ENCODE assay signal across 8 mouse cellular contexts in genomic region chr6:124744755-124745321, GRCm38 (mm10). TPM values are rescaled to one million over a fixed set of nuclear protein-coding genes. Genes with fewer than 3 reads are reported as not detected.
DNase-seq lines count a peak whose midpoint lies in the region; ATAC-seq and TF ChIP-seq lines count a peak whose summit lies in the region.

No protein-coding gene starts in this region.

- H3K4me3 ChIP-seq in heart, embryonic 16.5 days (ENCODE audit: low read length): peak overlapping the region; percentile 66
- peak overlapping the region in 1 of 2 experiments; percentile 9; a peak in 2 of 4 replicates for H3K4me3 ChIP-seq in MEL (ENCODE audit: control insufficient read depth in 1 of 2, insufficient read depth in 1 of 2, low read depth in 2 of 2, low read length in 2 of 2)
- peak overlapping the region; percentile 55 for H3K4me3 ChIP-seq in forebrain, embryonic 11.5 days (ENCODE audit: low read depth, low read length)
- peak overlapping the region; percentile 53 for H3K4me3 ChIP-seq in limb, embryonic 15.5 days
- H3K4me3 ChIP-seq in stomach, embryonic 15.5 days (replicated peaks): peak overlapping the region; percentile 51

- no peaks in the 10 kb centered on the region for H3K27me3 ChIP-seq in heart, embryonic 16.5 days (ENCODE audit: control insufficient read depth, insufficient read depth, low read length)
- no peaks in the 10 kb centered on the region for H3K27me3 ChIP-seq in MEL (ENCODE audit: control insufficient read depth in 1 of 2, insufficient read depth in 2 of 2, low read length in 2 of 2)
- no peaks in the 10 kb centered on the region for H3K27me3 ChIP-seq in forebrain, embryonic 11.5 days (ENCODE audit: control insufficient read depth, insufficient read depth, low read length)
- no peaks in the 10 kb centered on the region for H3K27me3 ChIP-seq in limb, embryonic 15.5 days
- no peaks in the 10 kb centered on the region for H3K27me3 ChIP-seq in stomach, embryonic 15.5 days (replicated peaks)

- no peak for TF ChIP-seq POLR2A in MEL (IDR thresholded peaks at IDR 0.05; ENCODE audit: control insufficient read depth in 1 of 2, insufficient read depth in 1 of 2, low read depth in 1 of 2, low read length in 2 of 2, poor library complexity in 1 of 2)

- no peak for TF ChIP-seq CTCF in MEL (IDR thresholded peaks at IDR 0.05 in 2 of 3, conservative IDR thresholded peaks at IDR 0.05 in 1 of 3; ENCODE audit: control insufficient read depth in 1 of 3, insufficient read depth in 1 of 3, low read depth in 2 of 3, low read length in 3 of 3, poor library complexity in 1 of 3, severe bottlenecking in 1 of 3)

- H3K36me3 ChIP-seq in heart, embryonic 16.5 days (ENCODE audit: control insufficient read depth, insufficient read depth): peaks cover 21% of the 10 kb centered on the region
- peaks cover 0 to 7% of the 10 kb centered on the region in 2 experiments; a peak in 2 of 4 replicates for H3K36me3 ChIP-seq in MEL (ENCODE audit: control insufficient read depth in 1 of 2, insufficient read depth in 2 of 2, low read length in 2 of 2)
- H3K36me3 ChIP-seq in forebrain, embryonic 11.5 days (ENCODE audit: control insufficient read depth, insufficient read depth, low read length): peaks cover 11% of the 10 kb centered on the region
- H3K36me3 ChIP-seq in limb, embryonic 15.5 days: peaks cover 59% of the 10 kb centered on the region
- peaks cover 50% of the 10 kb centered on the region for H3K36me3 ChIP-seq in stomach, embryonic 15.5 days

- H3K4me1 ChIP-seq in heart, embryonic 16.5 days (ENCODE audit: control insufficient read depth, insufficient read depth, low read length): peaks cover 17% of the 10 kb centered on the region
- peaks cover 2 to 6% of the 10 kb centered on the region in 2 experiments; a peak in 3 of 4 replicates for H3K4me1 ChIP-seq in MEL (ENCODE audit: control insufficient read depth in 1 of 2, insufficient read depth in 2 of 2, low read length in 2 of 2)
- peaks cover 17% of the 10 kb centered on the region for H3K4me1 ChIP-seq in forebrain, embryonic 11.5 days (replicated peaks; ENCODE audit: control insufficient read depth, insufficient read depth, low read length)
- H3K4me1 ChIP-seq in limb, embryonic 15.5 days: peaks cover 40% of the 10 kb centered on the region
- H3K4me1 ChIP-seq in stomach, embryonic 15.5 days: peaks cover 31% of the 10 kb centered on the region

- DNase-seq in heart, adult 8-10 months (ENCODE audit: low spot score): no peak
- DNase-seq in MEL (ENCODE audit: low read depth, low spot score): no peak
- no peak for DNase-seq in forebrain, embryonic 11.5 days (ENCODE audit: low spot score)
- DNase-seq in spleen, adult 12 weeks (ENCODE audit: low spot score): no peak
- DNase-seq in spleen, postnatal 36 days (ENCODE audit: low spot score in 2 of 2): no peak

- no peak for TF ChIP-seq EP300 in MEL (IDR thresholded peaks at IDR 0.05; ENCODE audit: low read depth in 1 of 2, low read length in 2 of 2)

- ATAC-seq in heart, embryonic 16.5 days (replicated peaks; ENCODE audit: extremely low read depth, insufficient read depth, low FRiP score): no peak
- no peak; the same call in 1 of the 2 replicates for ATAC-seq in forebrain, embryonic 11.5 days (replicated peaks; ENCODE audit: low FRiP score)
- ATAC-seq in limb, embryonic 15.5 days (ENCODE audit: insufficient number of reproducible peaks, low FRiP score, low TSS enrichment, low read depth): no peak
- no peak for ATAC-seq in stomach, embryonic 15.5 days (ENCODE audit: insufficient read depth, low FRiP score, low read depth)

- TF ChIP-seq RAD21 in MEL (IDR thresholded peaks at IDR 0.05; ENCODE audit: low read depth, low read length): no peak

- peak overlapping the region; percentile 68 for H3K9ac ChIP-seq in heart, embryonic 16.5 days (ENCODE audit: low read length)
- H3K9ac ChIP-seq in MEL (ENCODE audit: control insufficient read depth, low read depth, low read length, poor library complexity, severe bottlenecking): peak overlapping the region; percentile 46
- H3K9ac ChIP-seq in forebrain, embryonic 11.5 days (ENCODE audit: low read length): peak overlapping the region; percentile 44
- H3K9ac ChIP-seq in limb, embryonic 15.5 days: no peak overlapping the region
- no peak overlapping the region for H3K9ac ChIP-seq in stomach, embryonic 15.5 days

- H3K79me2 ChIP-seq in MEL (ENCODE audit: control insufficient read depth, insufficient read depth, low read length, poor library complexity): peaks cover 1% of the 10 kb centered on the region; the same call in 1 of the 2 replicates

- 64% methylated on average over 26 of the region's 26 CpGs for WGBS in heart, embryonic 16.5 days
- 75% methylated on average over 26 of the region's 26 CpGs for WGBS in forebrain, embryonic 11.5 days
- WGBS in limb, embryonic 15.5 days: 64% methylated on average over 26 of the region's 26 CpGs
- 67% methylated on average over 26 of the region's 26 CpGs for WGBS in stomach, embryonic 15.5 days

- peak overlapping the region; percentile 94 for H3K4me2 ChIP-seq in heart, embryonic 16.5 days (ENCODE audit: low read depth, low read length)
- peak overlapping the region; percentile 98 for H3K4me2 ChIP-seq in forebrain, embryonic 11.5 days (ENCODE audit: low read depth, low read length, severe bottlenecking)
- peak overlapping the region; percentile 94 for H3K4me2 ChIP-seq in limb, embryonic 15.5 days
- H3K4me2 ChIP-seq in stomach, embryonic 15.5 days: peak overlapping the region; percentile 94

- peak overlapping the region; percentile 54; the same call in 1 of the 2 replicates for H3K27ac ChIP-seq in heart, embryonic 16.5 days (ENCODE audit: low read length)
- no peak overlapping the region for H3K27ac ChIP-seq in MEL (ENCODE audit: control insufficient read depth, low read depth, low read length)
- no peak overlapping the region; the same call in 1 of the 2 replicates for H3K27ac ChIP-seq in forebrain, embryonic 11.5 days (ENCODE audit: low read depth, low read length)
- H3K27ac ChIP-seq in limb, embryonic 15.5 days: peak overlapping the region; percentile 88
- peak overlapping the region; percentile 60; the same call in 1 of the 2 replicates for H3K27ac ChIP-seq in stomach, embryonic 15.5 days

- no peaks in the 10 kb centered on the region for H3K9me3 ChIP-seq in heart, embryonic 16.5 days (replicated peaks; ENCODE audit: control insufficient read depth, low read length)
- no peaks in the 10 kb centered on the region for H3K9me3 ChIP-seq in MEL (replicated peaks; ENCODE audit: insufficient read depth, low read length)
- H3K9me3 ChIP-seq in forebrain, embryonic 11.5 days (ENCODE audit: control insufficient read depth, low read length): no peaks in the 10 kb centered on the region
- H3K9me3 ChIP-seq in limb, embryonic 15.5 days: no peaks in the 10 kb centered on the region
- H3K9me3 ChIP-seq in stomach, embryonic 15.5 days: no peaks in the 10 kb centered on the region

RNA-seq across cellular contexts. Expression of gene Grcc10, which starts 3.7 kb away (rescaled TPM):
- polyA plus RNA-seq in heart, embryonic 16.5 days (2015; fragmentation: Nextera tagmentation; extraction: Ambion mirVana): 429 and 447 TPM in 2 replicates
- total RNA-seq in heart, adult 8-10 months (2022): 100 to 1,000 TPM; 286 to 318 (median 310) TPM
- total RNA-seq in MEL (2012; rRNA removed): 41.9 and 57.4 TPM in 2 replicates
- 10 to 100 TPM in 1 of 2 experiments, not detected in 1; 62.9 TPM for polyA plus RNA-seq in MEL (2012; ENCODE audit: insufficient read depth in 1 of 2, insufficient read length in 2 of 2, low read depth in 1 of 2, low replicate concordance in 2 of 2, missing spikeins in 1 of 2)
- 509 and 514 TPM in 2 replicates for polyA plus RNA-seq in forebrain, embryonic 11.5 days (2014; fragmentation: Nextera tagmentation; extraction: Ambion mirVana)
- polyA plus RNA-seq in limb, embryonic 15.5 days (2015; fragmentation: Nextera tagmentation; extraction: Ambion mirVana): 356 and 402 TPM in 2 replicates
- 331 and 401 TPM in 2 replicates for polyA plus RNA-seq in stomach, embryonic 15.5 days (2015; fragmentation: Nextera tagmentation; extraction: Ambion mirVana)

RNA-seq across cellular contexts. Expression of gene Ptpn6, which starts 6.3 kb away (rescaled TPM):
- 14.6 and 31.3 TPM in 2 replicates for polyA plus RNA-seq in heart, embryonic 16.5 days (2015; fragmentation: Nextera tagmentation; extraction: Ambion mirVana)
- 1 to 10 TPM; 2.0 to 5.7 (median 3.1) TPM for total RNA-seq in heart, adult 8-10 months (2022)
- 74.1 and 91.9 TPM in 2 replicates for total RNA-seq in MEL (2012; rRNA removed)
- 100 to 1,000 TPM in 1 of 2 experiments, not detected in 1; 184 TPM for polyA plus RNA-seq in MEL (2012; ENCODE audit: insufficient read depth in 1 of 2, insufficient read length in 2 of 2, low read depth in 1 of 2, low replicate concordance in 2 of 2, missing spikeins in 1 of 2)
- polyA plus RNA-seq in forebrain, embryonic 11.5 days (2014; fragmentation: Nextera tagmentation; extraction: Ambion mirVana): 4.8 and 4.9 TPM in 2 replicates
- 17.4 and 17.8 TPM in 2 replicates for polyA plus RNA-seq in limb, embryonic 15.5 days (2015; fragmentation: Nextera tagmentation; extraction: Ambion mirVana)
- polyA plus RNA-seq in stomach, embryonic 15.5 days (2015; fragmentation: Nextera tagmentation; extraction: Ambion mirVana): 19.0 and 19.8 TPM in 2 replicates

RNA-seq across cellular contexts. Expression of gene Gm45234, which starts 11.0 kb away (rescaled TPM):
- polyA plus RNA-seq in heart, embryonic 16.5 days (2015; fragmentation: Nextera tagmentation; extraction: Ambion mirVana): not detected in 2 replicates
- total RNA-seq in heart, adult 8-10 months (2022): under 1 TPM in 1 of 4 experiments, not detected in 3; 0.41 TPM
- total RNA-seq in MEL (2012; rRNA removed): not detected in 2 replicates
- under 1 TPM in 1 of 2 experiments, not detected in 1; 0.15 TPM for polyA plus RNA-seq in MEL (2012; ENCODE audit: insufficient read depth in 1 of 2, insufficient read length in 2 of 2, low read depth in 1 of 2, low replicate concordance in 2 of 2, missing spikeins in 1 of 2)
- not detected in 2 replicates for polyA plus RNA-seq in forebrain, embryonic 11.5 days (2014; fragmentation: Nextera tagmentation; extraction: Ambion mirVana)
- polyA plus RNA-seq in limb, embryonic 15.5 days (2015; fragmentation: Nextera tagmentation; extraction: Ambion mirVana): 0.10 TPM in 1 of 2 replicates, not detected in the other
- polyA plus RNA-seq in stomach, embryonic 15.5 days (2015; fragmentation: Nextera tagmentation; extraction: Ambion mirVana): not detected in 2 replicates

RNA-seq across cellular contexts. Expression of gene Atn1, which starts 11.5 kb away (rescaled TPM):
- polyA plus RNA-seq in heart, embryonic 16.5 days (2015; fragmentation: Nextera tagmentation; extraction: Ambion mirVana): 9.4 and 10.4 TPM in 2 replicates
- total RNA-seq in heart, adult 8-10 months (2022): 10 to 100 TPM; 40.9 to 48.2 (median 45.2) TPM
- total RNA-seq in MEL (2012; rRNA removed): 1.6 and 1.7 TPM in 2 replicates
- 10 to 100 TPM in 1 of 2 experiments, not detected in 1; 43.2 TPM for polyA plus RNA-seq in MEL (2012; ENCODE audit: insufficient read depth in 1 of 2, insufficient read length in 2 of 2, low read depth in 1 of 2, low replicate concordance in 2 of 2, missing spikeins in 1 of 2)
- 13.9 and 14.4 TPM in 2 replicates for polyA plus RNA-seq in forebrain, embryonic 11.5 days (2014; fragmentation: Nextera tagmentation; extraction: Ambion mirVana)
- 15.1 and 15.7 TPM in 2 replicates for polyA plus RNA-seq in limb, embryonic 15.5 days (2015; fragmentation: Nextera tagmentation; extraction: Ambion mirVana)
- 13.9 and 16.2 TPM in 2 replicates for polyA plus RNA-seq in stomach, embryonic 15.5 days (2015; fragmentation: Nextera tagmentation; extraction: Ambion mirVana)

RNA-seq across cellular contexts. Expression of gene Eno2, which starts 24.6 kb away (rescaled TPM):
- 3.7 and 4.3 TPM in 2 replicates for polyA plus RNA-seq in heart, embryonic 16.5 days (2015; fragmentation: Nextera tagmentation; extraction: Ambion mirVana)
- total RNA-seq in heart, adult 8-10 months (2022): 1 to 10 TPM; 3.2 to 6.1 (median 4.8) TPM
- total RNA-seq in MEL (2012; rRNA removed): 3.2 and 5.5 TPM in 2 replicates
- polyA plus RNA-seq in MEL (2012; ENCODE audit: insufficient read depth in 1 of 2, insufficient read length in 2 of 2, low read depth in 1 of 2, low replicate concordance in 2 of 2, missing spikeins in 1 of 2): 10 to 100 TPM in 1 of 2 experiments, not detected in 1; 12.5 TPM
- 5.8 and 6.0 TPM in 2 replicates for polyA plus RNA-seq in forebrain, embryonic 11.5 days (2014; fragmentation: Nextera tagmentation; extraction: Ambion mirVana)
- 7.9 and 9.1 TPM in 2 replicates for polyA plus RNA-seq in limb, embryonic 15.5 days (2015; fragmentation: Nextera tagmentation; extraction: Ambion mirVana)
- polyA plus RNA-seq in stomach, embryonic 15.5 days (2015; fragmentation: Nextera tagmentation; extraction: Ambion mirVana): 5.3 and 6.9 TPM in 2 replicates

Comparison
In these comparisons a context has a peak if more than half of its experiments do, and no peak if none do; other contexts are left out.
1. H3K27ac ChIP-seq: peak in heart, embryonic 16.5 days (single experiment), limb, embryonic 15.5 days (single experiment) and stomach, embryonic 15.5 days (single experiment); none in MEL (single experiment) and forebrain, embryonic 11.5 days (single experiment).
2. H3K9ac ChIP-seq: peak in heart, embryonic 16.5 days (single experiment), MEL (single experiment) and forebrain, embryonic 11.5 days (single experiment); none in limb, embryonic 15.5 days (single experiment) and stomach, embryonic 15.5 days (single experiment).
3. Peak in every context shown above with its lines, with median percentiles within 50 percentile points of each other: H3K4me2 ChIP-seq.